Comparison of ENCODE assay signal across 9 mouse cellular contexts in the genomic region with DNA sequence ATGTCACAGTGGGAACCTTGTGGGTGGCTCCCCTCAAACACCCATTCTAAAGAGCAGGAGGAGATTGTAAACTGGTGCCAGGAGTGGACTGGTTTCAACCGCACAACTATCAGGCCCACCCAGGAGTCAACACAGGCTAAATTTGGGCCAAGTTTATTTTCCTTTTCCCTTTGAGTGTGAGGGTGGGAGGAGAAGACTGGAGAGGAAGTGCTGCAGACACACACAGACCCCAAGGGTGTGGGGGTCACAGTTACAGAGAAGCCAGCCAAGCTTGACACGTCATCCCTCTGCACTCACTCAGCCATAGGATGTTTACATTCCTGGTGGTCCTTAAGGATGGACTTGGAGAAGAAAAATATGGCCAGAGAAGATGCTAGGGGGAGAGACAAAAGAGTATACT.
DNase-seq lines count a peak whose midpoint lies in the region; ATAC-seq and TF ChIP-seq lines count a peak whose summit lies in the region.
"Had no signal": no experiment of that assay in that cellular context is flagged by ENCODE, and none has a peak within 500 bp of the region (broad histone marks: within the 10 kb centered on the region; RNA-seq: fewer than 3 reads in every experiment).

No protein-coding gene starts in this region.

- peak; percentile 2 for DNase-seq in ovary, postnatal 14 days (ENCODE audit: low spot score)
- DNase-seq in ovary, postnatal 10 days (ENCODE audit: low spot score): no peak
- peak; percentile 22 for DNase-seq in heart, postnatal 0 days (ENCODE audit: low spot score)
- no peak for DNase-seq in spleen, postnatal 14 days (ENCODE audit: low spot score in 2 of 2)
- no peak for DNase-seq in adrenal gland, adult 18-20 months (ENCODE audit: low spot score in 2 of 2)
- DNase-seq in layer of hippocampus, postnatal 36 days: no peak

- no peak overlapping the region for H3K4me2 ChIP-seq in heart, postnatal 0 days (ENCODE audit: low read depth, low read length)
- H3K4me2 ChIP-seq in limb, embryonic 15.5 days: no peak overlapping the region
- H3K4me2 ChIP-seq: forebrain, embryonic 12.5 days; liver, embryonic 15.5 days had no signal

- no peaks in the 10 kb centered on the region for H3K9me3 ChIP-seq in heart, postnatal 0 days (replicated peaks; ENCODE audit: control insufficient read depth, low read length)
- H3K9me3 ChIP-seq in limb, embryonic 15.5 days: no peaks in the 10 kb centered on the region
- H3K9me3 ChIP-seq: forebrain, embryonic 12.5 days; liver, embryonic 15.5 days had no signal

- TF ChIP-seq EP300 in heart, postnatal 0 days (IDR thresholded peaks at IDR 0.05; ENCODE audit: low read depth): no peak

- H3K4me3 ChIP-seq in heart, postnatal 0 days (ENCODE audit: low read depth, low read length): no peak overlapping the region
- no peak overlapping the region for H3K4me3 ChIP-seq in limb, embryonic 15.5 days
- H3K4me3 ChIP-seq: forebrain, embryonic 12.5 days; liver, embryonic 15.5 days had no signal

- no peak for TF ChIP-seq CTCF in heart, postnatal 0 days (IDR thresholded peaks at IDR 0.05; ENCODE audit: low read depth)

- H3K4me1 ChIP-seq in heart, postnatal 0 days (ENCODE audit: control insufficient read depth, insufficient read depth): no peaks in the 10 kb centered on the region
- peaks cover 14% of the 10 kb centered on the region; the same call in 1 of the 2 replicates for H3K4me1 ChIP-seq in limb, embryonic 15.5 days
- H3K4me1 ChIP-seq: forebrain, embryonic 12.5 days; liver, embryonic 15.5 days had no signal

- H3K9ac ChIP-seq in heart, postnatal 0 days (replicated peaks; ENCODE audit: low read depth, low read length): no peak overlapping the region
- H3K9ac ChIP-seq in limb, embryonic 15.5 days: no peak overlapping the region
- H3K9ac ChIP-seq: forebrain, embryonic 12.5 days; liver, embryonic 15.5 days had no signal

- WGBS in heart, postnatal 0 days: 23% methylated on average over 2 of the region's 2 CpGs
- 41% methylated on average over 2 of the region's 2 CpGs for WGBS in limb, embryonic 15.5 days

- no peaks in the 10 kb centered on the region for H3K27me3 ChIP-seq in heart, postnatal 0 days (ENCODE audit: control insufficient read depth, insufficient read depth, low read length)
- no peaks in the 10 kb centered on the region for H3K27me3 ChIP-seq in limb, embryonic 15.5 days
- H3K27me3 ChIP-seq: forebrain, embryonic 12.5 days; liver, embryonic 15.5 days had no signal

- no peaks in the 10 kb centered on the region for H3K36me3 ChIP-seq in heart, postnatal 0 days (replicated peaks; ENCODE audit: control insufficient read depth, insufficient read depth, low read length)
- no peaks in the 10 kb centered on the region for H3K36me3 ChIP-seq in limb, embryonic 15.5 days
- H3K36me3 ChIP-seq: forebrain, embryonic 12.5 days; liver, embryonic 15.5 days had no signal

- no peak overlapping the region for H3K27ac ChIP-seq in heart, postnatal 0 days (ENCODE audit: low read depth)
- H3K27ac ChIP-seq in limb, embryonic 15.5 days: peak overlapping the region; percentile 5; the same call in 1 of the 2 replicates
- H3K27ac ChIP-seq: forebrain, embryonic 12.5 days; liver, embryonic 15.5 days had no signal

- peak; percentile 41; the same call in 1 of the 2 replicates for ATAC-seq in heart, postnatal 0 days (ENCODE audit: insufficient read depth, low read depth)
- ATAC-seq in limb, embryonic 15.5 days (ENCODE audit: insufficient number of reproducible peaks, low FRiP score, low TSS enrichment, low read depth): peak; percentile 84

Comparison
In these comparisons a context has a peak if more than half of its experiments do, and no peak if none do; other contexts are left out.
1. DNase-seq: peak in ovary, postnatal 14 days (single experiment) and heart, postnatal 0 days (single experiment); none in ovary, postnatal 10 days (single experiment), spleen, postnatal 14 days (0 of 2), adrenal gland, adult 18-20 months (0 of 2) and layer of hippocampus, postnatal 36 days (0 of 2).